Mouse (Mus musculus): ENCODE results near the gene Rxfp3.
"Not testable (repeated sequence)": the region's sequence is repeated elsewhere in the genome, so short reads cannot be mapped to it uniquely, and the experiment has no call there.

Rxfp3 gene

DNA sequence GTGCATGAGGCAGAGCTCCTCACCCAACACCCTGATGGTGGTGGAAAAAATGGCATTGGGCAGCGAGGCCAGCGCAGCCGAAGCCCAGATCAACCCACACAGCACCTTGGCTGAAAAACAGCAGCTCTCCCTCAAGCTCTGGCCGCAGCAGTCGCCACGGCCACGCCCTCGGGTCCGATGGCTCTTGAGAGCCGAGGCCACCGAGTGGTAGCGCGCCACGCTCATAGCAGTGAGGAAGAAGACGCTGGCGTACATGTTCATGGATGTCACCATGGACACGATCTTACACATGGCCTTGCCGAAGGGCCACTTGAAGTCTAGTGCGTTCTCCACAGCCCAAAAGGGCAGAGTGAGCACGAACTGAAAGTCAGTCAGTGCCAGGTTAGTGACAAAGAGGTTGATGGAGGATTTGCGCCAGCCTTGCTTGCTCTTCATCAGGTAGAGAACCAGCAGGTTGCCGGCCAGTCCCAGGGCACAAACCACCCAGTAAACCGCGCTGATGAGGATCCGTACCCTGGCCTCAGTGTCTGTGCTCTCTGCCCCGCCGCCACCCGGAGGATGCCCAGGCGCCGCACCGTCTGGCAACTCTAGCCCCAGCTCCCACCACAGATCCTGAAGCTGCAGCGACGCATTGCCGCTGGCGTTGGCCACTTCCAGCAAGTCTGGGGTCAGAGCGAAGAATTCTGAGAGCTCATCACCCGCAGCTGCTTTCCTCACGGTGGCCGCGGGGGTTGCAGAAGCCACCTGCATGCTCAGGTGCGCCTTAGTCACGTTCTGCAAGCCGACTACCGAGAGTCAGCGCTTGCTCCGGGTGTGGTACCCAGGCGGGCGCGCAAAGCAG is 1.0 kb downstream of the Rxfp3 start:
- no peak for DNase-seq (ENCODE audit: low read depth, low spot score)

- no peak for DNase-seq (ENCODE audit: low read depth, low spot score)
These were observed 1.8 kb downstream of the Rxfp3 start for GRCm38 (mm10) chr15:11035947-11036474.

DNA sequence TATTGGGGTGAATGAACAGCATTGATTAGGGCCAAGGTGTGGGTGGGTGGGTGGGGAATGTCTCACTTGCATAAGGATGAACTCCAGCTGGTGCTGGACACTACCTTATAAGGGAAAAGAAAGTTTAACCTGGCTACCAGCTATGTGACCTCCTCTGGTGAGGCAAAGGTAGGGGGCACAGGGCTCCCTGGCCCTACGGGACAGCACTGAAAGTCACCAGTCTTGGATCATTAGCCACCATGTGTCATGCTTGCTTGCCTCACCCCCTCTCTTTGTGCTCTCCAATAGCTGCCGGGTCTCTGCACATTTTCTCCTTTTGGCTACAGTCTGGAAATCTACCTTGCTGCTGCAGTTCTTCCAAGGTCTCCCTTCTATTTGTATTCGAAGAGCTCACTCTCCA is 7.6 kb downstream of the Rxfp3 start:
- DNase-seq (ENCODE audit: low read depth, low spot score) = no peak

DNA sequence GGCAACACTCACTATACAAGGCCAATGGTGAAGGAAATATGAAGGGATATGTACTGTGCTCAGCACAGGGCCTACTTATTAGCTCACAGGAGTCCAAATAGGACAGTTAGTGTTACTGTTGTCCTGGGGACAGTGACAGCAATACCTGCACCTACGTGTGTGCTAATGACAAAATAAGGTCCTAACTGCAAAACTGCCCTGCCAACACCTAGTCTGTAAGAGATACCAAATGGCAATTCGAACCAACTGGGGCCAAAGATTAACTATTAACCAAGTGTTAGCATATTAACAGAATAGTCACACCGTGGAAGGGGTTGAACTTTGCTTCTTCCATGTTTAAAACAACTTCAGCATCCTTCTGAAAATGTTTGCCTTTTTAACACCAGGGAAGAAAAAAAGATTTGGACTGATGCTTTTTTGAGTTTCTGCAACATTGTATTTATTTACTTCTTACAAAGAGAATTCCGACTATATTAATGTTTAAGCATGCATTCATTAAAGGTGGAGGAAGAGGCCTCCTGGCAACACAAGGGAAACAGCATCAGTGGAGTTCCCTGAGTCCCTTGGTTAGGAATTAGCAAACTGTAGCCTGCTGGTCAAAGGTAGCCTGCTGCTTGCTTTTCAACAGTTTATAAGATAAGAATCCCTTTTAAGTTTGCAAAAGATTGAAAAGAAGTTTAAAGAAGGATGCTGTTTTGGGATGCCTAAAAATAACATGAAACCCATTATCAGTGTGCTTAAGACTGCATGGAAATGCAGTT is 10.8 kb downstream of the Rxfp3 start:
- no peak for DNase-seq (ENCODE audit: low read depth, low spot score)

GRCm38 (mm10) chr15:11014931-11015330 is 22.9 kb downstream of the Rxfp3 start:
- no peak for DNase-seq (ENCODE audit: low read depth, low spot score)

DNA sequence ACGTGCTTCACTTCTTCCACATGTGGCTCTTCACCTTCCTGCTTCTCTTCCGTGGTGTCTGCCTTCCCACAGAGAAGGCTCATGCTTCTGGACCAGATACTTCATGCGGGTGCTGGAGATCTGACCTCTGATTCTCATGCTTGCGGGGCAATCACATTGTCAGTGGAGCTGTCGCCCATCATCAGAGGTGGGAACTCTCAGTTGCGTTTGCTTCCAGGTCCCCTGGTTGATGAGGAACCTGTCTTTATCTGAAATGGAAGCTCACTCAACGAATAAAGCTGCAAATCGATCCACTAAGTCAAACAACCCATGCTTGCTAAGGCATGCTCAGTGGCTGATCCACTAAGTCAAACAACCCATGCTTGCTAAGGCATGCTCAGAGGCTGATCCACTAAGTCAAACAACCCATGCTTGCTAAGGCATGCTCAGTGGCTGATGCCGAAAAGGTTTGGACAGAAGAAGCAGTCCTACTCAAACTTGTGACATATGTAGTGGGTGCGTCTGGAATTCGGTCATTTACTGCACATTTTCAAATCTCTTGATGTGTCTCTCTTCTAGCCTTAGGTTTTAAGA is 26.7 kb downstream of the Rxfp3 start:
- DNase-seq (ENCODE audit: low read depth, low spot score) = no peak

DNA sequence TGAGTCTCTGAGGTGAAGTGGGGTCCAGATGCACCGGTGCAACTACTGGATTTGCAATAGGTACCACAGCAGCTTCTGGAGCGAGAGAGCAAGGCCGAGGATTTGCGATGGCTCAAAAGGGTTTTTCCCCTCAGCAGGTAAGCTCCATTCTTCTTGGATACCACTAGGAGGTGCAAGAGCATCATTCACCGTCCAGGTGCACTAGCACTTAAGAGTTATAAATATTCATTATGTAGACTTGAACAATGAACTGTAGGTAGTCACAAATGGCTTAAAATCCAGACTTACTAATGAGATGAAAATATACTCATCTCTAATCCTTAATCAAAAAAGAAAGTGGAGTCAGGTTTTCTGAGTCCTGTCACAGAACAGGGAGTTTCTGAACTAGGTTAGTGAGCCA is 29.0 kb downstream of the Rxfp3 start:
- no peak for DNase-seq (ENCODE audit: low read depth, low spot score)

- DNase-seq (ENCODE audit: low read depth, low spot score) = no peak
These were observed 33.1 kb downstream of the Rxfp3 start for GRCm38 (mm10) chr15:11004646-11005045.

DNA sequence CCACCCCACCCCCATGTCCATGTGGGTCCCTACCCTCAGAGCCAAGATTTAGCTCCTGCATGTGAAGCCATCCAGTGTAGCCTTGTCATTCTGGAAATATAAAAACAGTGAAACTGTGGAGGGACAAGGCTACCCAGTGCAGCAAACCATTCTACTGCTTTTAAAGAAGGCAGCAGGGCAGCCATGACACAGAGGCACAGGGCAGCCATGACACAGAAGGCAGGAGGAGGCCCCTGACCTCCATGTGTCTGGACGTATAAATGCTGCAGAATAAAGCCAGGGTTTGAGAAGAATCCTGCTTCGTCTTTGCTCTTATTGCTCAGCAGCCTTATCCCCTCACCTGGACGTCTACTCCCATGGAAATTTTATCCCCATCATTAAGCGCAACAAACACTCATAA is 34.0 kb downstream of the Rxfp3 start:
- DNase-seq (ENCODE audit: low read depth, low spot score) = no peak

GRCm38 (mm10) chr15:11000421-11000820 is 37.4 kb downstream of the Rxfp3 start, which contains the start of gene Slc45a2:
Gene Slc45a2, plus strand, starts transcription at chr15:11000721.
- DNase-seq (ENCODE audit: low read depth, low spot score) = no peak

- no peak for DNase-seq (ENCODE audit: low read depth, low spot score)
These were observed 38.0 kb downstream of the Rxfp3 start for GRCm38 (mm10) chr15:10999832-11000231.

DNA sequence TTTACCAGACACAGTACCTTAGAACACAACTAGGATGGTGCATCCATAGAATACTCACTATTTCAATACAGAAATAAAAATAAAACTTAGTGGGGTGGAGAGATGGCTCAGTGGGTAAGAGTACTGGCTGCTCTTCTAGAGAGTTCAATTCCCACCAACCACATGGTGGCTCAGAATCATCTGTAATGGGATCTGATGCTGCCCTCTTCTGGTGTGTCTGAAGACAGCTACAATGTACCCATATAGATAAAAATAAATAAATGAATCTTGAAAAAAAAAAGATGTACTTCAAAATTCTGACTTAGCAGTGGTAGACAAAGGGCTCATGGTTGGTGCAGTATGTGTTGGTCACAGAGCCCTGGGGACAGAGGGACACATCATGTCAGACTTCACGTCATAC is 46.2 kb downstream of the Rxfp3 start:
- no peak for DNase-seq (ENCODE audit: low read depth, low spot score)

GRCm38 (mm10) chr15:10990411-10990810 is 47.4 kb downstream of the Rxfp3 start:
- no peak for DNase-seq (ENCODE audit: low read depth, low spot score)

DNA sequence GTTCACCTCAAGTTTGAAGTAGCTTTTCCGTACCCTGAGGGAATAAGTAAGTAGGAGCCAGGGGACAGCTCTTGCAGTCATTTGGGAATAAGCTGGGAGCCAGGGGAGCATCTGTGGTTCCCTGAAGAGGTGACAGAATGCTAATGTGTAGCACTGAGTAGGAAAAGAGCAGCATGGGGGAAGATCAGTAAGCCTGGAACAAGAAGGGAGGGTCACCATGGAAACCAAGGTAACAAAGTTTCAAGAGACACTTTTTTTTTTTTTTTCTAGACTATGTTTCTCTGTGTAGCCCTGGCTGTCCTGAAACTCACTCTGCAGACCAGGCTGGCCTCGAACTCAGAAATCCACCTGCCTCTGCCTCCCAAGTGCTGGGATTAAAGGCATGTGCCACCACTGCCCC is 51.3 kb downstream of the Rxfp3 start:
- not testable (repeated sequence) for DNase-seq (ENCODE audit: low read depth, low spot score)

- no peak for DNase-seq (ENCODE audit: low read depth, low spot score)
These were observed 52.0 kb downstream of the Rxfp3 start for GRCm38 (mm10) chr15:10985756-10986155.
